Mouse (Mus musculus) midbrain, embryonic 11.5 days (tissue): ENCODE measurements at regions not wholly inside any gene's neighbourhood (a gene's known extent, or its start where the extent isn't known, plus 50 kb on each side); places are given as distances from the start of the nearest gene placed in this dataset.

Source experiments
- ATAC-seq: fragments of 200-750 bp; cut with Nextera tagmentation; 2 replicates; pipeline ENCODE4 v1.8.0; 2017; ENCODE audit warnings: moderate TSS enrichment, moderate library complexity; ENCODE audit not compliant: low FRiP score
- DNase-seq: peaks from one replicate; pipeline ENCODE4 v3.0.0; 2015; ENCODE audit warnings: low spot score; ENCODE audit errors: missing footprints
- H3K27ac ChIP-seq: fragments of 300-500 bp; sonication (generic); 2 replicates; pipeline ENCODE4 v1.5.1; 2014; ENCODE audit warnings: low read depth, low read length
- H3K27me3 ChIP-seq: fragments of 300-500 bp; sonication (generic); 2 replicates; pipeline ENCODE4 v1.6.1; 2014; ENCODE audit warnings: mild to moderate bottlenecking, low read length, moderate library complexity, mixed read lengths; ENCODE audit not compliant: control insufficient read depth, insufficient read depth
- H3K36me3 ChIP-seq: fragments of 300-500 bp; sonication (generic); 2 replicates; pipeline ENCODE4 v1.6.1; 2014; ENCODE audit warnings: mild to moderate bottlenecking, low read length, moderate library complexity, mixed read lengths; ENCODE audit not compliant: control insufficient read depth, insufficient read depth
- H3K4me1 ChIP-seq: fragments of 300-500 bp; sonication (generic); 2 replicates; pipeline ENCODE4 v1.6.1; 2014; ENCODE audit warnings: low read length; ENCODE audit not compliant: control insufficient read depth, insufficient read depth
- H3K4me2 ChIP-seq: fragments of 300-500 bp; sonication (generic); 2 replicates; pipeline ENCODE4 v1.6.1; 2014; ENCODE audit warnings: mild to moderate bottlenecking, moderate library complexity
- H3K4me3 ChIP-seq: fragments of 300-500 bp; sonication (generic); 2 replicates; pipeline ENCODE4 v1.5.1; 2014; ENCODE audit warnings: low read depth, low read length
- H3K9ac ChIP-seq: fragments of 300-500 bp; sonication (generic); 2 replicates; pipeline ENCODE4 v1.6.1; 2014; ENCODE audit warnings: low read length
- H3K9me3 ChIP-seq: fragments of 300-500 bp; sonication (generic); 2 replicates; pipeline ENCODE4 v1.6.1; 2016; ENCODE audit warnings: low read length; ENCODE audit not compliant: control insufficient read depth
- WGBS: fragments of 180-500 bp; shearing (Covaris S2); extraction: QIAGEN DNeasy Blood & Tissue Kit; methylation state at CpG from one replicate; pipeline ENCODE4 v1.1.7; 2014; 5-methylcytosine and 5-hydroxymethylcytosine counted together

GRCm38 (mm10) chr2:70914372-70914771, 88.8 kb upstream of the Tlk1 start:
- H3K4me2 ChIP-seq: no peak overlapping the region
- 89% methylated on average over 7 of the region's 7 CpGs for WGBS
- no peak overlapping the region for H3K27ac ChIP-seq
- no peak overlapping the region for H3K4me3 ChIP-seq
- H3K36me3 ChIP-seq: no peaks in the 10 kb centered on the region
- ATAC-seq: no peak
- peaks cover 8% of the 10 kb centered on the region; the same call in 1 of the 2 replicates for H3K4me1 ChIP-seq
- no peaks in the 10 kb centered on the region for H3K27me3 ChIP-seq
- DNase-seq: no peak
- H3K9ac ChIP-seq: no peak overlapping the region
- H3K9me3 ChIP-seq: no peaks in the 10 kb centered on the region

- WGBS: 78% methylated on average over 1 of the region's 1 CpGs
- no peaks in the 10 kb centered on the region for H3K27me3 ChIP-seq
- no peak overlapping the region for H3K4me2 ChIP-seq
- H3K9ac ChIP-seq: no peak overlapping the region
- DNase-seq: no peak
- H3K36me3 ChIP-seq: no peaks in the 10 kb centered on the region
- H3K4me1 ChIP-seq: peaks cover 9% of the 10 kb centered on the region
- no peak for ATAC-seq
- H3K27ac ChIP-seq: no peak overlapping the region
- no peak overlapping the region for H3K4me3 ChIP-seq
- H3K9me3 ChIP-seq: no peaks in the 10 kb centered on the region
Observed at GRCm38 (mm10) chr2:70909401-70909800, 83.9 kb upstream of the Tlk1 start.

- DNase-seq (peak; percentile 88), ATAC-seq (peak; percentile 46; the same call in 1 of the 2 replicates)
- WGBS: 72% methylated on average over 1 of the region's 1 CpGs
- Histone ChIP-seq H3K36me3 (no peaks in the 10 kb centered on the region), H3K9ac (no peak overlapping the region), H3K9me3 (no peaks in the 10 kb centered on the region), H3K4me2 (0 out of 2 replicates have a peak overlapping the region, but pooled peaks have one; percentile 7), H3K27ac (no peak overlapping the region), H3K4me1 (peaks cover 9% of the 10 kb centered on the region), H3K27me3 (no peaks in the 10 kb centered on the region), H3K4me3 (no peak overlapping the region)
Observed at GRCm38 (mm10) chr2:70908579-70908978, 83.1 kb upstream of the Tlk1 start.

DNA sequence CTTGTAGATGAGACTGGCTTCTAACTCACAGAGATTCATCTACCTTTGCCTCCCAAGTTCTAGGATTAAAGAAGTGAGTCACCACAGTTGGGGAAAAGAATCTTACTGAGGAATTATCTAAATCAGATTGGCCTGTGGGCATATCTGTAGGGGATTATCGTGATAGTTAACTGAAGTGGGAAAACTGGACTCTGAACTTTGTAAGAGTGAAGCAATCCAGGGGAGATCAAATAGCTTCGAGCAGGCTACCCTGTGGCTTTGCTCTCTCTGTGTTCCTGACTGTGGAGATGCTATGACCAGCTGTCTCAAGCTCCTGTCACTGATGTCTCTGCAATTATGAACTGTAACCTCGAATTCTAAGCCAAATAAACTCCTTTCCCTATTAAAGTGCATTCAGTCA, 80.7 kb upstream of the Tlk1 start:
- no peak overlapping the region for H3K27ac ChIP-seq
- DNase-seq (no peak), ATAC-seq (no peak)
- WGBS: 66% methylated on average over 3 of the region's 3 CpGs
- no peak overlapping the region for H3K4me2 ChIP-seq
- no peak overlapping the region for H3K9ac ChIP-seq
- no peak overlapping the region for H3K4me3 ChIP-seq
- no peaks in the 10 kb centered on the region for H3K27me3 ChIP-seq
- no peaks in the 10 kb centered on the region for H3K36me3 ChIP-seq
- H3K9me3 ChIP-seq: no peaks in the 10 kb centered on the region
- H3K4me1 ChIP-seq: peaks cover 9% of the 10 kb centered on the region

- H3K27ac ChIP-seq: no peak overlapping the region
- H3K27me3 ChIP-seq: no peaks in the 10 kb centered on the region
- no peak overlapping the region for H3K4me3 ChIP-seq
- no peak overlapping the region for H3K9ac ChIP-seq
- peaks cover 9% of the 10 kb centered on the region for H3K4me1 ChIP-seq
- no peak overlapping the region for H3K4me2 ChIP-seq
- no peak for ATAC-seq
- WGBS: 85% methylated on average over 5 of the region's 5 CpGs
- H3K9me3 ChIP-seq: no peaks in the 10 kb centered on the region
- H3K36me3 ChIP-seq: no peaks in the 10 kb centered on the region
- DNase-seq: peak; percentile 57
Observed at GRCm38 (mm10) chr2:70904429-70904828, 78.9 kb upstream of the Tlk1 start.

GRCm38 (mm10) chr2:70902196-70902595, 76.7 kb upstream of the Tlk1 start:
- DNase-seq: peak; percentile 62
- no peak overlapping the region for H3K4me2 ChIP-seq
- H3K27me3 ChIP-seq: no peaks in the 10 kb centered on the region
- H3K9me3 ChIP-seq: no peaks in the 10 kb centered on the region
- H3K9ac ChIP-seq: no peak overlapping the region
- WGBS: 87% methylated on average over 3 of the region's 3 CpGs
- H3K4me1 ChIP-seq: no peaks in the 10 kb centered on the region
- H3K36me3 ChIP-seq: no peaks in the 10 kb centered on the region
- no peak for ATAC-seq
- no peak overlapping the region for H3K4me3 ChIP-seq
- no peak overlapping the region for H3K27ac ChIP-seq

- Histone ChIP-seq H3K36me3 (no peaks in the 10 kb centered on the region), H3K9ac (no peak overlapping the region), H3K4me3 (no peak overlapping the region), H3K9me3 (no peaks in the 10 kb centered on the region), H3K27ac (no peak overlapping the region), H3K4me1 (no peaks in the 10 kb centered on the region), H3K27me3 (no peaks in the 10 kb centered on the region), H3K4me2 (no peak overlapping the region)
- WGBS: 90% methylated on average over 14 of the region's 14 CpGs
- peak; percentile 39 for DNase-seq
- no peak for ATAC-seq
Observed at GRCm38 (mm10) chr2:70901479-70901878, 76.0 kb upstream of the Tlk1 start.

GRCm38 (mm10) chr2:70899056-70899455, 73.5 kb upstream of the Tlk1 start:
- no peak for ATAC-seq
- H3K4me3 ChIP-seq: no peak overlapping the region
- 90% methylated on average over 4 of the region's 4 CpGs for WGBS

GRCm38 (mm10) chr2:70898396-70898795, 72.9 kb upstream of the Tlk1 start:
- Histone ChIP-seq H3K9me3 (no peaks in the 10 kb centered on the region), H3K27me3 (no peaks in the 10 kb centered on the region), H3K9ac (no peak overlapping the region), H3K27ac (no peak overlapping the region), H3K4me2 (no peak overlapping the region), H3K36me3 (no peaks in the 10 kb centered on the region), H3K4me1 (no peaks in the 10 kb centered on the region), H3K4me3 (no peak overlapping the region)
- DNase-seq (peak; percentile 62), ATAC-seq (no peak)
- WGBS: 87% methylated on average over 9 of the region's 9 CpGs

More at GRCm38 (mm10) chr2:70899056-70899455, 73.5 kb upstream of the Tlk1 start:
- no peak overlapping the region for H3K27ac ChIP-seq
- no peak overlapping the region for H3K4me2 ChIP-seq
- DNase-seq: no peak
- H3K9me3 ChIP-seq: no peaks in the 10 kb centered on the region
- H3K4me1 ChIP-seq: no peaks in the 10 kb centered on the region
- H3K9ac ChIP-seq: no peak overlapping the region
- no peaks in the 10 kb centered on the region for H3K36me3 ChIP-seq
- no peaks in the 10 kb centered on the region for H3K27me3 ChIP-seq

GRCm38 (mm10) chr2:70897373-70897772, 71.8 kb upstream of the Tlk1 start:
- H3K4me1 ChIP-seq: no peaks in the 10 kb centered on the region
- ATAC-seq: no peak
- 80% methylated on average over 8 of the region's 8 CpGs for WGBS

More at GRCm38 (mm10) chr2:70897373-70897772, 71.8 kb upstream of the Tlk1 start:
- no peaks in the 10 kb centered on the region for H3K9me3 ChIP-seq
- no peak overlapping the region for H3K4me2 ChIP-seq
- H3K27ac ChIP-seq: no peak overlapping the region
- peak; percentile 61 for DNase-seq
- H3K9ac ChIP-seq: no peak overlapping the region
- no peaks in the 10 kb centered on the region for H3K27me3 ChIP-seq
- H3K4me3 ChIP-seq: no peak overlapping the region
- H3K36me3 ChIP-seq: no peaks in the 10 kb centered on the region
